Mouse (Mus musculus) A20 (cell line): ENCODE results near the gene Gm4869.

Experiments used
- DNase-seq: peaks from one replicate; pipeline ENCODE4 v3.0.0-alpha.2; 2011; ENCODE audit warnings: low read depth, low spot score

Gene Gm4869

DNA sequence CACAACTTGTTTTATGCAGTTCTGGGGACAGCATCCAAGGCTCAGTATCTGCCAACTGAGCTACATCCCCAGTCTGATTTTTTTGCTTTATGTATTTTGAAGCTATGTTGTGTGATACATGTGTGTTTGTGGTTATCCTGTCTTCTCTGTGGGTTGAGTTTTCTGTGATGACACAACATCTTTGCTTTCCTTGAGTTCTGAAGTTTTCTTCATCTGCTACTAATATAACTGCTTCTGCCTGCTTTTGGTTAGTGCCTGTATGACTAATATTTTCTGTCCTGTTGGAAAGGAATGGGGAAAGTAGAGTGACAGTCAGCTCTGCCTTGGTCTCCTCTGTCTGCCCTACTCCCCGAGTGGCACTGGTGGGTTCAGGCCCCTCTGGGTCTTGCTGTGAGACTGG lies 75.8 kb downstream of the Gm4869 start:
- DNase-seq: no peak

- no peak for DNase-seq
These were observed 81.3 kb downstream of the Gm4869 start for GRCm38 (mm10) chr5:140526754-140527153.

DNA sequence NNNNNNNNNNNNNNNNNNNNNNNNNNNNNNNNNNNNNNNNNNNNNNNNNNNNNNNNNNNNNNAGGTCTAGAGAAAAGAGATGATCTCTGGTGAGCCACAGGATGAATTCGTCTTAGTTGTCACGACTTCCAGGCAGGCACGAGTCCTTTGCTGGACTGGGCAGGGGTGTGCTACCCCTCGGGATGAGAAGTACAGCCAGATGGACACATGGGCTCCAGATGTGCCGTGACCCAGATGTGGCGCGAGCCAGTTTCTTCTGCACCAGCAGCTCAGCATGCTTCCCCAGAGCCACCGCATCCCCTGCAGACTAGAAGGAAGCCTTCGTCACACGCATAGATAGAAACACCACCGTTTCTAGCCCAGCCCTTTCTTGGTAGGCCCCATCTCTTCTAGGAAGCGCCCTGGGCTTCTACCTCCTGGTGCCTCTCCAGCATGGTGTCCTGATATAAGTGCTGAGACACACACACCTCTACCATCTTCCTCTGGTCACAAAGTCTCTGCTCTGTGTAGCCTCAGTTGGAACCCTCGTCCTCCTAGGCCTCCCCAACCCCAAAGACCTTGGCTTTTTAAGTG lies 92.8 kb downstream of the Gm4869 start:
- no peak for DNase-seq

- peak; percentile 73 for DNase-seq
These were observed 94.7 kb downstream of the Gm4869 start for GRCm38 (mm10) chr5:140540106-140540505.

- no peak for DNase-seq
These were observed 97.5 kb downstream of the Gm4869 start for GRCm38 (mm10) chr5:140542811-140543575.
